Mouse (Mus musculus) heart, embryonic 13.5 days (tissue): ENCODE results near the gene Trpm3. TPM values are rescaled to one million over a fixed set of nuclear protein-coding genes. Genes with fewer than 3 reads are reported as not detected.

Source experiments
- ATAC-seq: fragments of 200-750 bp; cut with Nextera tagmentation; 2 replicates; pipeline ENCODE4 v1.8.0; 2017; ENCODE audit warnings: moderate TSS enrichment; ENCODE audit not compliant: insufficient number of reproducible peaks, low FRiP score, low TSS enrichment; ENCODE audit errors: extremely low read depth
- H3K27ac ChIP-seq: fragments of 300-500 bp; sonication (generic); replicated peaks from 2 replicates; pipeline ENCODE4 v1.5.1; 2015; ENCODE audit warnings: moderate library complexity, mild to moderate bottlenecking, inconsistent platforms
- H3K27me3 ChIP-seq: fragments of 300-500 bp; sonication (generic); replicated peaks from 2 replicates; pipeline ENCODE4 v1.6.1; 2015; ENCODE audit warnings: mild to moderate bottlenecking, inconsistent platforms
- H3K36me3 ChIP-seq: fragments of 300-500 bp; sonication (generic); 2 replicates; pipeline ENCODE4 v1.6.1; 2015; ENCODE audit warnings: mild to moderate bottlenecking, inconsistent platforms
- H3K4me1 ChIP-seq: fragments of 300-500 bp; sonication (generic); 2 replicates; pipeline ENCODE4 v1.6.1; 2015; ENCODE audit warnings: inconsistent platforms
- H3K4me2 ChIP-seq: fragments of 300-500 bp; sonication (generic); 2 replicates; pipeline ENCODE4 v1.6.1; 2015; ENCODE audit warnings: inconsistent platforms, mild to moderate bottlenecking, moderate library complexity
- H3K4me3 ChIP-seq: fragments of 300-500 bp; sonication (generic); 2 replicates; pipeline ENCODE4 v1.5.1; 2015; ENCODE audit warnings: moderate library complexity, mild to moderate bottlenecking, inconsistent platforms
- H3K9ac ChIP-seq: fragments of 300-500 bp; sonication (generic); 2 replicates; pipeline ENCODE4 v1.6.1; 2015; ENCODE audit warnings: inconsistent platforms, mild to moderate bottlenecking, moderate library complexity
- H3K9me3 ChIP-seq: fragments of 300-500 bp; sonication (generic); 2 replicates; pipeline ENCODE4 v1.6.1; 2016; ENCODE audit warnings: inconsistent platforms
- WGBS: fragments of 180-500 bp; shearing (Covaris S2); methylation state at CpG from one replicate; pipeline ENCODE4 v1.1.7; 2015; ENCODE audit warnings: mixed read lengths; 5-methylcytosine and 5-hydroxymethylcytosine counted together
- polyA plus RNA-seq: library from polyadenylated mRNA; unstranded; fragments of >200 nt; fragmentation: Nextera tagmentation; extraction: Ambion mirVana; gene quantifications from 2 replicates; pipeline ENCODE4 v1.2.1, GENCODE M21; 2015

Gene Trpm3
- polyA plus RNA-seq, 1 experiment from 2014 or later = 1.1 TPM

DNA sequence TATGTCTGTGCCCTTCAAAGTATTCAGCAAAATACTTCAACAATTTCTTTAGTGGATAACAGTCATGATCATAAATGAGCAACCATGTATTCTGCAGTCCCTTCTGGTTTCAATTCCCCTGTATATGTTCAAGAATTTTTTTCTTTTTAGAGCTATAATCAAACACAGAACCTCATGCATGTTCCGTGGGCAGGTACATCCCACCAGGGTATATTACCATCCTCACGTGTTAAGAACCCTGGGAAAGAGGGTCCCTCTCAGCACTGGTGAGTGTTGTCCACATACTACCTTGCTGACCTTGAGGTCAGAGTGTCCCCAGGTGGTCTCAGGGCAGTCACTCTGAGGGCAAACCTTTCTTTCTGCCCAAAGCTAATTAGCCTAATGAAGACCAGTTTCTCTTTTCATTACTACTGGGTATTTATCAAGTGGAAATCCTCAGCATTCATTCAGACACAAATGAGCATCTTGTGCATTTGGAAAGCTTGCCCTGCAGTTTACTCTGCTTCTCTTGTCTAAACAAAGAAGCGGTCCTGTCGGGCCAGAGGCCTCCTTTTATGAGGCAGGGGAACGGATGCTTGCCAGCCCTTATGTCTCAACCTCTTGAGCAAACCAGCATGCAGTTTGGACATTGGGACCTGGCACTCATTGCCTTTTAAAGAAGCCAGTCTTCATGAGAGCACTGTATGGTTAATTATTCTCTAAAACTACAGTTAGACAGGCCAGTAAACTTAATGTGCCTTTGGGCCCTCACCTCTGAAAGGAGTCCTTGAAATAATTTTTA lies 562.2 kb downstream of the Trpm3 start:
- no peak for ATAC-seq

GRCm38 (mm10) chr19:22703876-22704275 lies 565.0 kb downstream of the Trpm3 start:
- no peak overlapping the region for H3K27ac ChIP-seq
- ATAC-seq = no peak
- peaks cover 2% of the 10 kb centered on the region; the same call in 1 of the 2 replicates for H3K4me1 ChIP-seq
- H3K36me3 ChIP-seq = no peaks in the 10 kb centered on the region
- peaks cover 40% of the 10 kb centered on the region for H3K27me3 ChIP-seq
- no peaks in the 10 kb centered on the region for H3K9me3 ChIP-seq
- WGBS = 53% methylated on average over 6 of the region's 6 CpGs
- no peak overlapping the region for H3K9ac ChIP-seq
- no peak overlapping the region for H3K4me3 ChIP-seq
- H3K4me2 ChIP-seq = no peak overlapping the region

More for the DNA sequence above, 562.2 kb downstream of the Trpm3 start:
- no peaks in the 10 kb centered on the region for H3K9me3 ChIP-seq
- H3K4me1 ChIP-seq = peaks cover 2% of the 10 kb centered on the region; the same call in 1 of the 2 replicates
- H3K4me3 ChIP-seq = no peak overlapping the region
- H3K36me3 ChIP-seq = no peaks in the 10 kb centered on the region
- H3K4me2 ChIP-seq = no peak overlapping the region
- peaks cover 24% of the 10 kb centered on the region for H3K27me3 ChIP-seq
- H3K9ac ChIP-seq = no peak overlapping the region
- H3K27ac ChIP-seq = no peak overlapping the region
- WGBS = 70% methylated on average over 5 of the region's 5 CpGs

DNA sequence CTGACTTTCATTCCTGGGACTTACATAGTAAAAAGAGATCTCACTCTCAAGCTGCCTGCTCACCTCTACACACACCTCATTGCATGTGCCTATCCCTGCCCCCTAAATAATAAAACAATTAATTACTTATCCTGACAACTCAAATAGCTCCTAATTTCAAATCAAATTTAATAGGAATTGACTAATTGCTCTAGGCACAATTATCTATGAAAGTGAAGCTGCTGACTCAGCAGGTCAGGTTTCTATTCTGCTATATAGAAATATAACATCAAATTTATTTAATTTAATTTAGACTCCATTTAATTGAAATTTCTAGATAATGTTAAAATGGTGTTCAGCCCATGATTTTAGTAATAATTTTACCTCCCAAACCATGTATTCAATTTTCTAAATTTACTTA lies 566.6 kb downstream of the Trpm3 start:
- Histone ChIP-seq H3K27ac (no peak overlapping the region), H3K27me3 (peaks cover 40% of the 10 kb centered on the region), H3K9me3 (no peaks in the 10 kb centered on the region), H3K4me2 (no peak overlapping the region), H3K36me3 (no peaks in the 10 kb centered on the region), H3K4me3 (no peak overlapping the region), H3K4me1 (peaks cover 2% of the 10 kb centered on the region; the same call in 1 of the 2 replicates), H3K9ac (no peak overlapping the region)
- no peak for ATAC-seq

DNA sequence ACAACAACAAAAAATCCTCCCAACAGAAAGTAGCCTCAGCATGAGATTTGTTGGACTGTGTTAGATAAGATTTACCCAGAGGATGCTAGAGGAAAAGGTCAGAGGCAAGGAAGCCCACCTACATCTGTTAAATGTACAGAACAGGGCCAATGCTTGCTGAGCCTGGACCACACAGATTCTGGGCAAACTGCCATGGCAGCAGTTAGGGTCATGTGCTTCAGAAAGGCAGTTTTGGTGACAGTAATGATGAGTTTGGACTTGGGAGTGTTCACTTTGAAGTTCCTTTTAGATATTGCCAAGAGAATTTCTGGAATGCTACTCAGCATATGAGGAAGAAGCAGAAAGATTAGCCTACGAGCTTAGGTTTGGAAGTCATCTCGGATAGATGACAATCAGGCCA lies 580.2 kb downstream of the Trpm3 start:
- no peak overlapping the region for H3K27ac ChIP-seq
- no peak overlapping the region for H3K4me2 ChIP-seq
- no peak for ATAC-seq
- no peaks in the 10 kb centered on the region for H3K9me3 ChIP-seq
- H3K27me3 ChIP-seq = peaks cover 2% of the 10 kb centered on the region; the same call in 1 of the 2 replicates
- no peak overlapping the region for H3K4me3 ChIP-seq
- H3K36me3 ChIP-seq = no peaks in the 10 kb centered on the region
- H3K9ac ChIP-seq = no peak overlapping the region
- 41% methylated on average over 2 of the region's 2 CpGs for WGBS
- no peaks in the 10 kb centered on the region for H3K4me1 ChIP-seq

DNA sequence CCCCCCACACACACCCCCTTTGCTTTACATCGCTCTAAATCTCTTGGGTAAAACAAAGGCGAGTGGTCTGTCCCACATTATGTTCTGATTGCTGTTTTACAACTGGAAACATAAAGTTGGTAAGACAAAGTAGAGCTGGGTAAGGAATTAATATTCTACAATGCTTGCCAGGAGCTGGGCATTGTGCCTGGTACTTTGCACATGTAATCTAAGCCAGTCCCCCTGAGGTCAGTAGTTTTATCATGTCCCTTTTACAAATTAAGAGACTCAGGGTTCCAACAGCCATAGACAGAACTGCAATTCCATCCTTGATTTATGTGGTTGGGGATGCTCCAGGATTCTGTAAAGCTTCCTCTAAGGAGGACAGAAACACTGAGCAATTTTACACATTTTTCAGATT lies 591.0 kb downstream of the Trpm3 start:
- Histone ChIP-seq H3K4me2 (no peak overlapping the region), H3K9me3 (no peaks in the 10 kb centered on the region), H3K4me1 (no peaks in the 10 kb centered on the region), H3K4me3 (no peak overlapping the region), H3K27me3 (no peaks in the 10 kb centered on the region), H3K36me3 (no peaks in the 10 kb centered on the region), H3K27ac (no peak overlapping the region), H3K9ac (no peak overlapping the region)
- ATAC-seq = no peak
- WGBS = 77% methylated on average over 2 of the region's 2 CpGs

GRCm38 (mm10) chr19:22730971-22731370 lies 592.1 kb downstream of the Trpm3 start:
- Histone ChIP-seq H3K4me3 (no peak overlapping the region), H3K36me3 (no peaks in the 10 kb centered on the region), H3K4me2 (no peak overlapping the region), H3K27me3 (no peaks in the 10 kb centered on the region), H3K9me3 (no peaks in the 10 kb centered on the region), H3K9ac (no peak overlapping the region), H3K27ac (no peak overlapping the region), H3K4me1 (no peaks in the 10 kb centered on the region)
- no peak for ATAC-seq

DNA sequence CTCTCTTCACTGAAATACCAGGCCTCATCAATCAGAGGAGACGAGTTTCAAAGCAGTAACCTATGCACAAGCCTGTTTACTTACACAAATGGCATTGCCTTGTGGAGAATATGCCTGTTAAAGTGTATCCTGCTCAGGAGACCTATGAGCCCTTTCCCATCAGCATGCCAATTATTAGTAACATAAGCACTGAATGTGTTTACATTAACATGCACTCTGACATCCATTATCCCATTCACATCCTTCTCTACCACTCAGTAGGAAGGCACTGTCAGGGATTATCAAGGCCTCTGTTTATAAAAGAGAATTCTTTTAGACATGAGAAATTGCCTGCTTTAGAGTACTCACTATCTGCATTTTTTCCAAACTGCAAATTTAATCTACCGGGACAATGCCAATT lies 598.0 kb downstream of the Trpm3 start:
- H3K36me3 ChIP-seq = no peaks in the 10 kb centered on the region
- no peak overlapping the region for H3K4me2 ChIP-seq
- H3K4me1 ChIP-seq = no peaks in the 10 kb centered on the region
- no peak overlapping the region for H3K27ac ChIP-seq
- H3K9ac ChIP-seq = no peak overlapping the region
- no peaks in the 10 kb centered on the region for H3K27me3 ChIP-seq
- ATAC-seq = no peak
- 44% methylated on average over 2 of the region's 2 CpGs for WGBS
- H3K9me3 ChIP-seq = no peaks in the 10 kb centered on the region
- H3K4me3 ChIP-seq = no peak overlapping the region

DNA sequence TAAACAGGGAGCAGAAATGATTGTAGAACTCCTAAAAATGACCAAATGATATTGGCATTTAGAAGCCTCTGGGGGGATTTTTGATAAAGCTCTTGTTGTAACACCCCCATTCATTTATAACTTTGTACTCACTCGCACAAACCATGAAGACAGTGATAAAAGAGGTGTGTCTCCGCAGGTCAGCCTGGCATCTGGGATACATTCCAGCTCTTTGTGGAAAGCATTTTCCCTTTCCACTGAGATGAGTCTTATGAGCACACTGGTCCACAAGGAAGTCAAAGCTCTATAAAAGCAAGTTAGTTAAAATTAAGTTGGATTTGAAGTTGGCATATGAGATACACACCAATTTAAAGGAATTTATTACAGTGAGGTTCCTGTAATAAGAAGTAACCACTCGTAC lies 600.4 kb downstream of the Trpm3 start:
- no peak overlapping the region for H3K4me3 ChIP-seq
- 57% methylated on average over 3 of the region's 3 CpGs for WGBS
- no peak for ATAC-seq

GRCm38 (mm10) chr19:22753311-22753809 lies 614.5 kb downstream of the Trpm3 start:
- no peak overlapping the region for H3K9ac ChIP-seq
- H3K36me3 ChIP-seq = no peaks in the 10 kb centered on the region
- 65% methylated on average over 13 of the region's 13 CpGs for WGBS
- no peak overlapping the region for H3K27ac ChIP-seq
- no peaks in the 10 kb centered on the region for H3K9me3 ChIP-seq
- H3K27me3 ChIP-seq = no peaks in the 10 kb centered on the region
- ATAC-seq = no peak
- H3K4me1 ChIP-seq = no peaks in the 10 kb centered on the region
- H3K4me2 ChIP-seq = no peak overlapping the region
- H3K4me3 ChIP-seq = no peak overlapping the region

More for the DNA sequence above, 600.4 kb downstream of the Trpm3 start:
- H3K9ac ChIP-seq = no peak overlapping the region
- no peaks in the 10 kb centered on the region for H3K9me3 ChIP-seq
- no peaks in the 10 kb centered on the region for H3K27me3 ChIP-seq
- H3K4me2 ChIP-seq = no peak overlapping the region
- H3K36me3 ChIP-seq = no peaks in the 10 kb centered on the region
- no peak overlapping the region for H3K27ac ChIP-seq
- H3K4me1 ChIP-seq = no peaks in the 10 kb centered on the region

GRCm38 (mm10) chr19:22754071-22754470 lies 615.2 kb downstream of the Trpm3 start:
- Histone ChIP-seq H3K36me3 (no peaks in the 10 kb centered on the region), H3K9me3 (no peaks in the 10 kb centered on the region), H3K4me3 (no peak overlapping the region), H3K9ac (no peak overlapping the region), H3K4me2 (no peak overlapping the region), H3K27me3 (no peaks in the 10 kb centered on the region), H3K4me1 (no peaks in the 10 kb centered on the region), H3K27ac (no peak overlapping the region)
- no peak for ATAC-seq
- WGBS = 85% methylated on average over 10 of the region's 10 CpGs

GRCm38 (mm10) chr19:22754498-22754897 lies 615.7 kb downstream of the Trpm3 start:
- Histone ChIP-seq H3K36me3 (no peaks in the 10 kb centered on the region), H3K4me3 (no peak overlapping the region), H3K9me3 (no peaks in the 10 kb centered on the region), H3K9ac (no peak overlapping the region), H3K4me2 (no peak overlapping the region), H3K27ac (no peak overlapping the region), H3K4me1 (no peaks in the 10 kb centered on the region), H3K27me3 (no peaks in the 10 kb centered on the region)
- no peak for ATAC-seq
- WGBS = 72% methylated on average over 8 of the region's 8 CpGs

DNA sequence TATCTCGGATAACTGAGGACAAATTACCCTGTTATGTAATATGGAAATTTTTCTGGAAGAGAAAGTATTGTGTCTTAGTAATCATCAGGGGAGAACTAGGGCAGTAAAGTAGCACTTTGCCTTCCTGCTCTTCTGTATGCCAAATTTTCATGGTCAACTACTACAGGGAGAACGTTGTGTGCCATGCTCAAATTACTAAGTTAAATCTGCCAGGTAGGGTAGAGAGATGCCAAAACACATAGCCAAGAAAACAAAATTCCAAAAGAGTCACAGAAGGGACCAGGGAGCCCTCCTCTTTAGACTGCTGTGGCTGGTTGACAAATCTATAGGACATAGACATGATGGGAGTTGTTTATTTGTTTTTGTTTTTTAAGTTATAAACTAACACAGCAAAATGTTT lies 619.6 kb downstream of the Trpm3 start:
- ATAC-seq = no peak

More for the DNA sequence above, 619.6 kb downstream of the Trpm3 start:
- Histone ChIP-seq H3K27ac (no peak overlapping the region), H3K9me3 (no peaks in the 10 kb centered on the region), H3K4me3 (no peak overlapping the region), H3K4me1 (no peaks in the 10 kb centered on the region), H3K27me3 (no peaks in the 10 kb centered on the region), H3K9ac (no peak overlapping the region), H3K4me2 (no peak overlapping the region), H3K36me3 (no peaks in the 10 kb centered on the region)
- WGBS = 66% methylated on average over 2 of the region's 2 CpGs
